Mouse (Mus musculus) ovary, postnatal 36 days (tissue): ENCODE measurements around the gene Elmod2.

Experiments
- DNase-seq: peaks from one replicate; pipeline ENCODE4 v3.0.0; 2022; ENCODE audit warnings: low spot score, mixed read lengths

Gene Elmod2

DNA sequence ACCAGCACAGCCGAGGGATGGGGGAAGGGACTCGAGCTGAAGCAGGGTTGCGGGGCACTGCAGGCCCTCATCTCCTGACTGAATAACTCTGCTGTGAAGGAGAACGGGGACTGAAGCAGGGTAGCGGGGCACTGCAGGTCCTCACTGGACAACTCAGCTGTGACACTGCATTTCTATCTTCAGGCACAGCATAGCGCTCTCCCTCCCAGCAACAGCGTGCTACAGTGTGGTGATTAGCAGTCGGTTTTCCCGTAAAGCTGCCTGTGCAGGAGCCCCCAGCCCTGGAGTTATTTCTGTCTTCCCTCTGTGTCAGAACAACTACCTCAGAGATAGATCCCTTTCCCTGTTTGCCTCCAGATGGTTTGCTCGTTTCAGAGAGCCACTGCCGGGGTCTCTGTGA lies 57.8 kb downstream of the Elmod2 start:
- DNase-seq = no peak

DNA sequence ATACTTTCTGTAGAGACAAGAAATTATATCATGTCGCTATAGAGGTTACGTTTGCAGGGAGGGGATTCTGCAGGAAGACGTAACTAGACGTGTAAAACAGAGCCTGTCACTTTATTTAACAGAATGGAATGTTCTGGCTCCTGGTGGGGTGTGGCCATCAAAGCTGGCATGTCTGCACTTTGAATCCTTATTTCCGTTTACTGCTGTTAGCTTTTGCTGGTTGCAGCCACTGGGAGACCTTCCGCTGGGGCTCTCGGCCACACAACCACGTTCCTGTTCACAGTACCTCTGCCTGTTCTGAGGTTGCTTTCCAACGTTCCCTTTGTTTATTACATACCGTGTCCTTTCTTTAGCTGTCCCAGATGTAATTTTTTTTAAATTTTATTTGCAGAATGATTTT lies 59.8 kb downstream of the Elmod2 start:
- DNase-seq = no peak

DNA sequence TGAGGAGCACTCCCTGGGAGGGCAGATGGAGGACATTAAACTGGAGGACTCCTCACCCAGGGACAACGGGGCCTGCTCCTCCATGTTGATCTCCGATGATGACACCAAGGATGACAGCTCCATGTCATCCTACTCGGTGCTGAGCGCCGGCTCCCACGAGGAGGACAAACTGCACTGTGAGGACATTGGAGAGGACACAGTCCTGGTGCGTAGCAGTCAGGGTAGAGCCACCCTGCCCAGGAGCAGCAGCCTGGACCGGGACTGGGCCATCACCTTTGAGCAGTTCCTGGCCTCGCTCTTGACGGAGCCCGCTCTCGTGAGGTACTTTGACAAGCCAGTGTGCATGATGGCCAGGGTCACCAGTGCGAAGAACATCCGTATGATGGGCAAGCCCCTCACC lies 61.1 kb downstream of the Elmod2 start:
- DNase-seq = no peak
